Mouse (Mus musculus): Measurements from ENCODE around the gene Prdm13. TPM values are rescaled to one million over a fixed set of nuclear protein-coding genes. Genes with fewer than 3 reads are reported as not detected.

The Prdm13 gene
- total RNA-seq, 2 experiments from 2014 or later: not detected

DNA sequence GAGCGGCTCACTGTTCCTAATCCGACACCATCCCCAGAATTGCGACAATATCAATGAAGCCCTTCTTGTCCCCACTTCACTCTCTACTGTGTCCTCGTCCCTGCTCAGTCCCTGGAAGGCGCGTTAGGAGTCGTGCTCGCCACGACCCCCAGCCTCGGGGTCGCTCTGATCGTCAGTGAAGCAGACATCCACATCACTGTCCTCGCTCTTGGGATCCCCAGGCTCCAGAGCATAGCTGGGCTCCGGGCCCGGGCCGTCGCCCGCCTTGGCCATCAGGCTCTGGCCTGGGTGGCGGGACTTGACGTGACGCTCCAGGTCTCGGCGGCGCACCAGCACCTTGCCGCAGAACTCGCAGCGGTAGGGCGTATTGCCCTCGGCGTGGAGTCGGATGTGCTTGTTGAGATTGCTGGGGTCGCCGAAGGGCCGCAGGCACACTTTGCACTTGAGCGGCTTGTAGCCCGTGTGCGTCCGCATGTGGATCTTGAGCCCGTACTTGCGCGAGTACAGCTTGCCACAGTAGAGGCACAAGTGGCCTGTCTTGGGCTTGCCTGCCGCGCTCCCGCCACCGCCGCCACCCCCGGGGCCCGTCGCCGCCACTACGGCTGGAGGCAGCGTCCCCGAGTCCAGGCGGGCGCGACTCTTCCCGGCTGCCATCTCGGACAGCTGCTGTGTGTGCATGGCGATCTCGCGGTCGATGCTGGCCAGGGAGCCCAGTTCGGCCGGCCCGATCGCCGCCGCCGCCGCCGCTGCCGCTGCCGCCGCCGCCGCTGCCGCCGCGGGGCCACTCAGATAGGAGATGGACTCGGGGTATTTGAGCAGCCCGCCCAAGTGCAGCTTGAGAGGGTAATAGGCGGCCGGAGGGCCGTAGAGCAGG, 7.4 kb downstream of the Prdm13 start:
- DNase-seq: no peak

DNA sequence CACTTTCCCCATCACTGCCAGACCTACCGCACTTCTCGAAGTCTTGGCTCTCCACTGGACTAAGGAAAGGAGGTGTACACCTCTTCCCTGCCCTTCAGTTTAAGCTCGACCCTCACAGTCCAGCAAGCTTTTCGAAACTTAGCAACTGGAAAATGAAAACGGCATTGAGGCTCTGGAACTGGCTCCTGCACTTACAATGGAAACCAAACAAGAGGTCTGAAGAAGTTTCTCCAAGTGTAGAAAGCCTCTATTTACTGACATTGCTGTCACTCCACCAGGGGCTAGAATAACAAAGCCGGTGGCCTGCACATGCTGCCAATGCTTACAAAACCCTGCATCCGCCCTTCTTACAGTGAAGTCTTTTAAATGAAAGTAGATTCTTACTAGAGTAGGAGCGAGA, 11.1 kb downstream of the Prdm13 start:
- no peak for DNase-seq

DNA sequence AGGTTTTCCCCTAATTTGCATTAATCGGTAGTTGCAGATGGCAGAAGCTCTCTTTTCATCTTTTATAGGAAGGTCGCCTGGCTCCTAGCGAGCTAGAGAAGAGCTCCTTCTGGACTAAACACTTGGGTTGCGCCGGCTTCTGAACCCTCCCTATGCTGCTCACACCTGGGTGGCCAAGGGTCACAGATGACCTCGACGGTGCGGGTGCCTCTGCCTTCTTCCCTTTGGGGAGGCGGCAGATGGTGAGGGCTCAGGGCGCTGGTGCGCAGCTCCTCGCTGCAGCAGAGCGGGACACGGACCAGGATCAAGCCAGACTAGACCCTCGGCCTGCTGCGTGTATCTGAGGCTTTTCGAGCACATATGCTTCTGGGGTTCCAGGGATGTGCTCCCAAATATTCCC, 11.7 kb downstream of the Prdm13 start:
- no peak for DNase-seq

DNA sequence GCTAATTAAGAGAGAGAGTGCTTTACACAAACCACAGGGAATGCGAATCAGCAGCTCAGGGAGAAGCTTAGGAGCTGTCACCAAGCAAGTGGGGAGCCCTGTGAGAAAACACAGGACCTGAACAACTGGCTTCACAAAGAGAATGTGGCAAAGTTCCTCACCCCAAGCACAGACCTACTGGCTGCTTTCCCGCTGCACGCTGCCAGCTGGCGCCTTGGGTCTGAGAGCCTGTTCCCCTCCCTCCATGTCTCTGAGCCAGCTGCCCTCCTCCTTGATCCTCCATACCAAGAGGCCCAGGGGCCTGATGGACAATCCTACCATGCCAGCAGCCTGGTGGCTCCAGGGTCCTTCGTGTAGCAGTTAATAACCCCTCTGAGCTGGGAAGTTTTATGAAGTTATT, 19.8 kb downstream of the Prdm13 start:
- peak; percentile 35 for DNase-seq

DNA sequence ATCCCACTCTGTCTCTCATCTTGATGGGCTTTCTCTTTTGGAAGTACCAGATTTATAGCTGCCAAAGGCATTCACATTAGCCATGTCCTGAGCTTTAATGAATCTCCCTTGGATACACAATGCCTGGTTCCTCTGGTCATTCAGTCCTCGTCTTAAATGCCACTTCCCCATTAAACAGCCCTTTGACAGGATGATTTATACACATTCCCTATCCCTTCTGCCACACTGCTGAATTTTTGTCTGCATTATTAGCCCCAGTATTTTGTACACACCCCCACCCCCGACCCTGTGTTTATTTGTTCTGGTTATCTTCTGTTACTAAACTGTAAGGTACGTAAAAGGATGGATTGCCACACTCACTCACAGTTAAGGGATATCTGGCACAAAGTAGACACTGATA, 27.6 kb downstream of the Prdm13 start:
- DNase-seq: no peak

DNA sequence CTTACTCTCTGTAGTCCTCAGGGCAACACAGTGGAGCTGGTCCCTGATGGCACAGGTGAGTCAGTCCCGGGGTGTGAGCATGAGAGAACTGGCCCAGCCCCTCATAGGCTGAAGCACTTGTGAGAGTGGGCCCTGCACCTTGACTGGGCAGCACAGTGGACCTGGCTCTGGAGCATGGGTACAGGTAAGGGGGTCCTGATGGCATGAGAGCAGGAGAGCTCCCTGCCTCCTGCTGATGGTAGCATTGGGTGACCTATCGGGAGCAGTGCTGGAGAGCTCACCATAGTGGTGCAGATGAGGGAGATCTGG, 56.5 kb downstream of the Prdm13 start:
- DNase-seq: no peak

DNA sequence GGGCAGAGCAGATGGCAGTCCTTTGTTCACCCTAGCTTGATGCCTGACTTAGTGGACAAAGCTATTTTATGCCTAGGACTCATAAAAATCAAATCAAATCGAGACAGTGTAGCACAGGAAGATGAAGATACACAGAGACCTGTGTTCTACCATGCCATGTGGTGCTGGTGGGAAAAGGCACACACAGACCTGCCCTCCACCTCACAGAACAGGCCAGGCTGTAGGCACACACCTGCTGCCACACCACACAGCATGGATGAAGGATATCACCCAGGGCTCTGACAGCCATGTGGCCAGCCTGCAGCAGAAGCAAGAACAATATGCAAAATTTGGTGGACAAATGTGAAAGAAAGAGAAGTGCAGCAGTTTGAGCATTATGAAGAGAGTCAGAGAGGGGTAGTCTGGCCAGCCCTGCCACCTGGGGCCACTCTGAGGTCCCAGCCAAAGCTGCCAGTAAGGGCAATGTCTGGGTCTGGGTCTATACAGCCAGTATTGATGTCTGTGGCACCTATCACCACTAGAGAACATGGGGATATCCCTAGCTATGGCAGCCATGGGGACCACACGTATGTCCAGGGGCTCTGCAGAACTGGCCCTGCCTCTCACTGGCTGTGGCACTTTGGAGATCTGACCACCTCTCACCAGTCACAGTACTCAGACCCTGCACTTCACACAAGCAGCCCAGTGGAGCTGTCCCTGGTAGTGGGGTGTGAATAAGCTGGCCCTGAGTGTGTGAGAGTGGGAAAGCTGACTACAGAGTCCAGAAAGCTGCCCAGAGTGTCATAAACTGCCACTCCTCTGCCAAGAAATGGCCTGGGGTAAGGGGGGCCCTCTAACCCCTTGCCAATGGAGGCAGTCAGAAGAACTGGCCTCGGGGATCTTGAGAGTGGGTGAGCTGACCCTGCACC, 57.1 kb downstream of the Prdm13 start:
- no peak for DNase-seq

Other genes with a start within 250 kb of the Prdm13 start
- gene Ccnc, start 41.7 kb upstream of the Prdm13 start, total RNA-seq (2021): 10 to 100 TPM; 11.3 to 12.1 TPM
- gene Usp45, start 81.2 kb upstream of the Prdm13 start, total RNA-seq (2021): 10 to 100 TPM; 10.7 to 15.1 TPM
- 1 to 10 TPM; 8.2 to 9.0 TPM for gene Tstd3, start 81.2 kb upstream of the Prdm13 start, total RNA-seq (2021)
- 10 to 100 TPM; 42.6 to 61.7 TPM for gene Pnisr, start 161.6 kb upstream of the Prdm13 start, total RNA-seq (2021)
- gene Coq3, start 193.7 kb upstream of the Prdm13 start, total RNA-seq (2021): 10 to 100 TPM; 13.3 to 14.2 TPM
- gene Faxc, start 245.4 kb upstream of the Prdm13 start, total RNA-seq (2021): 1 to 10 TPM; 2.4 to 2.9 TPM

All from gastrocnemius, postnatal 10 days (tissue).